Mouse (Mus musculus) liver (tissue): ENCODE results near the gene Foxm1.

Experiments
- DNase-seq: peaks from one replicate; pipeline ENCODE4 v3.0.0-alpha.2; 2020; ENCODE audit warnings: mixed read lengths

Foxm1 gene

GRCm38 (mm10) chr6:128425046-128425445 is 62.3 kb downstream of the Foxm1 start:
- no peak for DNase-seq
